ENCODE assay signal across 22 mouse cellular contexts in the genomic region with DNA sequence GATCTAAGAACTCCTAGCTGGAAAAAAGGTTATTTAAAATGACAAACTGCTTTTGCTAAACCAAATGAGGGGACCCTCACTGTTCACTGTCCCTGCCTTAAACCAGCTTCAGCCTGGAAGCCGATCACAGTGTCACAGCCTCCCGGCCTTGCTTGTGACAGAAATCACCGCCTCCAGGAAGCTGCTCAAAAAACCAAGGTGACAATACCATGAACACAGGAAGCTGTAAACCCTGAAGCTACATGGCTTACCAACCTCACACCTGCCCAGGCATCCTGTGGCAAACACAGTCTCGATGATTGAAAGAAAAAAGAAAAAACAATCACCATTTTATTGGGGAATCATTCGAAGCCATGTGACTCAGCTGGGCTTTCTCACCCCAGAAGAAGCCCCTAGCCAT. TPM values are rescaled to one million over a fixed set of nuclear protein-coding genes. Genes with fewer than 3 reads are reported as not detected.
A peak's percentile ranks its signal among the peaks of the same experiment; 100 is the strongest.
DNase-seq lines count a peak whose midpoint lies in the region; ATAC-seq and TF ChIP-seq lines count a peak whose summit lies in the region.
"Had no signal": no experiment of that assay in that cellular context is flagged by ENCODE, and none has a peak within 500 bp of the region (broad histone marks: within the 10 kb centered on the region; RNA-seq: fewer than 3 reads in every experiment).

No protein-coding gene starts in this region.

- TF ChIP-seq EP300 in CH12.LX (IDR thresholded peaks at IDR 0.05; ENCODE audit: low read length): 0 out of 2 replicates have a peak, but pooled peaks have one; percentile 14

- no peak for TF ChIP-seq RAD21 in CH12.LX (IDR thresholded peaks at IDR 0.05; ENCODE audit: low read depth, low read length)

- no peaks in the 10 kb centered on the region for H3K27me3 ChIP-seq in liver, embryonic 12.5 days (replicated peaks)
- no peaks in the 10 kb centered on the region for H3K27me3 ChIP-seq in CH12.LX (replicated peaks)
- no peaks in the 10 kb centered on the region for H3K27me3 ChIP-seq in limb, embryonic 10.5 days (ENCODE audit: low read depth, poor library complexity, severe bottlenecking)
- H3K27me3 ChIP-seq: intestine, embryonic 15.5 days; limb, embryonic 13.5 days had no signal

- H3K4me3 ChIP-seq in liver, embryonic 12.5 days: no peak overlapping the region
- H3K4me3 ChIP-seq in CH12.LX (replicated peaks in 1 of 3; ENCODE audit: low read depth in 2 of 3, low read length in 2 of 3, poor library complexity in 1 of 3): no peak overlapping the region
- no peak overlapping the region for H3K4me3 ChIP-seq in limb, embryonic 10.5 days
- H3K4me3 ChIP-seq: erythroblast, embryonic 14.5 days; intestine, embryonic 15.5 days; layer of hippocampus, adult 2 months; limb, embryonic 13.5 days; myocyte had no signal

- in situ Hi-C loops in CH12.LX (cut with MboI; ENCODE audit: low pct_ligation_motif_present, low pct_unique_long_range_greater_than_20kb, low sequenced_read_pairs): no loop called here

- H3K79me2 ChIP-seq in CH12.LX (replicated peaks; ENCODE audit: control insufficient read depth, extremely low read depth, insufficient read depth, poor library complexity, severe bottlenecking): no peaks in the 10 kb centered on the region

- no peak for DNase-seq in liver
- DNase-seq in CH12.LX (ENCODE audit: extremely low read depth): no peak
- peak; percentile 77 for DNase-seq in thymus, postnatal 14 days
- DNase-seq in gastrocnemius, postnatal 10 days: no peak
- no peak for DNase-seq in limb, embryonic 10.5 days (ENCODE audit: low spot score)
- no peak for DNase-seq in left cerebral cortex, adult 8-10 months (ENCODE audit: low spot score in 2 of 2)
- DNase-seq: adrenal gland, postnatal 36 days; cerebellum, adult 9-10 months; gastrocnemius, postnatal 36 days; right cerebral cortex, postnatal 14 days had no signal

- no peak overlapping the region for H3K9ac ChIP-seq in liver, embryonic 12.5 days
- no peak overlapping the region for H3K9ac ChIP-seq in CH12.LX (ENCODE audit: insufficient read depth, low read depth)
- H3K9ac ChIP-seq: intestine, embryonic 15.5 days; limb, embryonic 13.5 days had no signal

- TF ChIP-seq POLR2A in CH12.LX (IDR thresholded peaks at IDR 0.05; ENCODE audit: low read depth, low read length): no peak

- dilution Hi-C loops in CH12.LX (cut with MboI; ENCODE audit: extremely low pct_ligation_motif_present, extremely low pct_unique_long_range_greater_than_20kb, low sequenced_read_pairs): no loop called here

- no peaks in the 10 kb centered on the region for H3K36me3 ChIP-seq in liver, embryonic 12.5 days
- H3K36me3 ChIP-seq in CH12.LX (replicated peaks in 1 of 2; ENCODE audit: control insufficient read depth in 1 of 2, insufficient read depth in 1 of 2, low read length in 1 of 2): no peaks in the 10 kb centered on the region
- no peaks in the 10 kb centered on the region for H3K36me3 ChIP-seq in limb, embryonic 10.5 days
- H3K36me3 ChIP-seq: intestine, embryonic 15.5 days; limb, embryonic 13.5 days had no signal

- ATAC-seq in liver, embryonic 12.5 days: no peak
- peak; percentile 54 for ATAC-seq in monocyte, adult 5-6 weeks (replicated peaks; ENCODE audit: insufficient number of reproducible peaks, low FRiP score, low TSS enrichment, poor library complexity, severe bottlenecking)
- ATAC-seq: intestine, embryonic 15.5 days; lung, postnatal 0 days had no signal

- WGBS in liver, embryonic 12.5 days (ENCODE audit: insufficient replicate concordance): 67% methylated on average over 5 of the region's 5 CpGs
- WGBS in limb, embryonic 10.5 days: 79% methylated on average over 5 of the region's 5 CpGs

- H3K27ac ChIP-seq in liver, embryonic 12.5 days: peak overlapping the region; percentile 45
- no peak overlapping the region for H3K27ac ChIP-seq in CH12.LX (ENCODE audit: insufficient read depth, low read depth)
- H3K27ac ChIP-seq in limb, embryonic 10.5 days: no peak overlapping the region
- H3K27ac ChIP-seq: intestine, embryonic 15.5 days; layer of hippocampus, adult 2 months; limb, embryonic 13.5 days had no signal

- no peak overlapping the region for H3K4me2 ChIP-seq in liver, embryonic 12.5 days
- H3K4me2 ChIP-seq in CH12.LX (ENCODE audit: insufficient read depth, low read depth, poor library complexity, severe bottlenecking): no peak overlapping the region
- H3K4me2 ChIP-seq: heart, embryonic 11.5 days; intestine, embryonic 15.5 days; limb, embryonic 13.5 days had no signal

- H3K4me1 ChIP-seq in liver, embryonic 12.5 days: peaks cover 88% of the 10 kb centered on the region
- H3K4me1 ChIP-seq in CH12.LX (ENCODE audit: control insufficient read depth in 1 of 2, insufficient read depth in 2 of 2): peaks cover 21 to 82% of the 10 kb centered on the region in 2 experiments
- H3K4me1 ChIP-seq in limb, embryonic 10.5 days: peaks cover 14% of the 10 kb centered on the region
- H3K4me1 ChIP-seq: limb, embryonic 13.5 days had no signal

- 0 out of 2 replicates have a peak, but pooled peaks cover 5% of the 10 kb centered on the region for H3K9me3 ChIP-seq in liver, embryonic 12.5 days (replicated peaks)
- peaks cover 4% of the 10 kb centered on the region for H3K9me3 ChIP-seq in CH12.LX (replicated peaks; ENCODE audit: low read length)
- no peaks in the 10 kb centered on the region for H3K9me3 ChIP-seq in limb, embryonic 10.5 days (replicated peaks)
- H3K9me3 ChIP-seq: intestine, embryonic 15.5 days; limb, embryonic 13.5 days had no signal

- no peak for TF ChIP-seq CTCF in CH12.LX (conservative IDR thresholded peaks at IDR 0.05 in 1 of 2, IDR thresholded peaks at IDR 0.05 in 1 of 2; ENCODE audit: low read depth in 2 of 2, low read length in 2 of 2)

TF ChIP-seq in CH12.LX, 34 proteins besides CTCF, POLR2A, EP300 and RAD21:
- no peak for TF ChIP-seq HCFC1 (IDR thresholded peaks at IDR 0.05; ENCODE audit: low read depth, low read length)
- TF ChIP-seq MAX (IDR thresholded peaks at IDR 0.05; ENCODE audit: low read length): peak; percentile 48; the same call in 1 of the 2 replicates
- TF ChIP-seq ZC3H11A (IDR thresholded peaks at IDR 0.05; ENCODE audit: low read depth, low read length): no peak
- TF ChIP-seq ELF1 (IDR thresholded peaks at IDR 0.05; ENCODE audit: low read depth, low read length): 0 out of 2 replicates have a peak, but pooled peaks have one; percentile 8
- 0 out of 2 replicates have a peak, but pooled peaks have one; percentile 28 for TF ChIP-seq NELFE (IDR thresholded peaks at IDR 0.05; ENCODE audit: low read depth, low read length)
- TF ChIP-seq ZNF384 (IDR thresholded peaks at IDR 0.05; ENCODE audit: low read depth, low read length): no peak

RNA-seq across cellular contexts. Expression of a gene that starts 39.5 kb away (rescaled TPM):
- 24.5 and 27.8 TPM in 2 replicates for polyA plus RNA-seq in liver, embryonic 12.5 days (2016; fragmentation: Nextera tagmentation; extraction: Ambion mirVana)
- total RNA-seq in CH12.LX (2012; rRNA removed): 32.1 and 32.8 TPM in 2 replicates
- 34.9 and 40.3 TPM in 2 replicates for total RNA-seq in CH12.LX (2014; rRNA removed)
- polyA plus RNA-seq in CH12.LX (2012; ENCODE audit: insufficient read length, low read depth): 40.1 and 49.4 TPM in 2 replicates
- 91.0 to 131 TPM (median 108 TPM) in 3 replicates for total RNA-seq in monocyte, adult 5-6 weeks (2017)
- 10 to 100 TPM; 34.9 to 36.9 TPM for total RNA-seq in gastrocnemius, postnatal 10 days (2021)
- 53.8 and 61.4 TPM in 2 replicates for polyA plus RNA-seq in limb, embryonic 10.5 days (2016; fragmentation: Nextera tagmentation; extraction: Ambion mirVana)
- 10 to 100 TPM; 45.4 to 56.2 (median 49.8) TPM for total RNA-seq in left cerebral cortex, adult 8-10 months (2022)

RNA-seq across cellular contexts. Expression of a gene that starts 39.6 kb away (rescaled TPM):
- 26.0 and 27.0 TPM in 2 replicates for polyA plus RNA-seq in liver, embryonic 12.5 days (2016; fragmentation: Nextera tagmentation; extraction: Ambion mirVana)
- total RNA-seq in CH12.LX (2012; rRNA removed): 27.5 and 32.1 TPM in 2 replicates
- total RNA-seq in CH12.LX (2014; rRNA removed): 34.8 and 36.1 TPM in 2 replicates
- 35.6 and 37.9 TPM in 2 replicates for polyA plus RNA-seq in CH12.LX (2012; ENCODE audit: insufficient read length, low read depth)
- total RNA-seq in monocyte, adult 5-6 weeks (2017): 86.7 to 144 TPM (median 102 TPM) in 3 replicates
- total RNA-seq in gastrocnemius, postnatal 10 days (2021): 10 to 100 TPM; 13.4 to 17.0 TPM
- 7.0 TPM in 2 replicates for polyA plus RNA-seq in limb, embryonic 10.5 days (2016; fragmentation: Nextera tagmentation; extraction: Ambion mirVana)
- 10 to 100 TPM; 10.9 to 14.4 (median 11.8) TPM for total RNA-seq in left cerebral cortex, adult 8-10 months (2022)

RNA-seq across cellular contexts. Expression of a gene that starts 54.0 kb away (rescaled TPM):
- polyA plus RNA-seq in liver, embryonic 12.5 days (2016; fragmentation: Nextera tagmentation; extraction: Ambion mirVana): not detected in 2 replicates
- not detected in 2 replicates for total RNA-seq in CH12.LX (2012; rRNA removed)
- not detected in 2 replicates for total RNA-seq in CH12.LX (2014; rRNA removed)
- not detected in 2 replicates for polyA plus RNA-seq in CH12.LX (2012; ENCODE audit: insufficient read length, low read depth)
- total RNA-seq in monocyte, adult 5-6 weeks (2017): not detected in 3 replicates
- not detected for total RNA-seq in gastrocnemius, postnatal 10 days (2021)
- polyA plus RNA-seq in limb, embryonic 10.5 days (2016; fragmentation: Nextera tagmentation; extraction: Ambion mirVana): not detected in 2 replicates
- total RNA-seq in left cerebral cortex, adult 8-10 months (2022): not detected
- total RNA-seq: adrenal gland, postnatal 36 days; gastrocnemius, postnatal 36 days; hematopoietic stem cell, adult 5-6 weeks; layer of hippocampus, adult 2 months; left cerebral cortex, adult 18-20 months had no signal
- polyA plus RNA-seq: erythroblast, embryonic 14.5 days; heart, embryonic 11.5 days; intestine, embryonic 15.5 days; kidney, embryonic 16.5 days; limb, embryonic 13.5 days; lung, postnatal 0 days; myocyte had no signal
